Mouse (Mus musculus) midbrain, embryonic 16.5 days (tissue): ENCODE data around the gene Cc2d2b. TPM values are rescaled to one million over a fixed set of nuclear protein-coding genes. Genes with fewer than 3 reads are reported as not detected.

ENCODE experiments used
- ATAC-seq: fragments of 200-750 bp; cut with Nextera tagmentation; 2 replicates; pipeline ENCODE4 v1.8.0; 2017; ENCODE audit warnings: moderate TSS enrichment
- H3K27ac ChIP-seq: fragments of 300-500 bp; sonication (generic); 2 replicates; pipeline ENCODE4 v1.5.1; 2014; ENCODE audit warnings: mild to moderate bottlenecking, low read length, mixed read lengths
- H3K27me3 ChIP-seq: fragments of 300-500 bp; sonication (generic); 2 replicates; pipeline ENCODE4 v1.6.1; 2014; ENCODE audit warnings: low read depth, low read length, mixed read lengths; ENCODE audit not compliant: control insufficient read depth, insufficient read depth
- H3K36me3 ChIP-seq: fragments of 300-500 bp; sonication (generic); 2 replicates; pipeline ENCODE4 v1.6.1; 2014; ENCODE audit warnings: mild to moderate bottlenecking, low read length, moderate library complexity, mixed read lengths; ENCODE audit not compliant: control insufficient read depth, insufficient read depth
- H3K4me1 ChIP-seq: fragments of 300-500 bp; sonication (generic); 2 replicates; pipeline ENCODE4 v1.6.1; 2014; ENCODE audit warnings: mild to moderate bottlenecking, low read length, mixed read lengths; ENCODE audit not compliant: control insufficient read depth, insufficient read depth
- H3K4me2 ChIP-seq: fragments of 300-500 bp; sonication (generic); 2 replicates; pipeline ENCODE4 v1.6.1; 2014; ENCODE audit warnings: mild to moderate bottlenecking, low read length, mixed read lengths
- H3K4me3 ChIP-seq: fragments of 300-500 bp; sonication (generic); 2 replicates; pipeline ENCODE4 v1.5.1; 2014; ENCODE audit warnings: low read depth, mild to moderate bottlenecking, low read length, moderate library complexity, mixed read lengths
- H3K9ac ChIP-seq: fragments of 300-500 bp; sonication (generic); 2 replicates; pipeline ENCODE4 v1.6.1; 2014; ENCODE audit warnings: low read depth, low read length, mixed read lengths
- H3K9me3 ChIP-seq: fragments of 300-500 bp; sonication (generic); replicated peaks from 2 replicates; pipeline ENCODE4 v1.6.1; 2014; ENCODE audit warnings: mild to moderate bottlenecking, low read length, mixed read lengths; ENCODE audit not compliant: control insufficient read depth, poor library complexity, severe bottlenecking
- WGBS: fragments of 180-500 bp; shearing (Covaris S2); extraction: QIAGEN DNeasy Blood & Tissue Kit; methylation state at CpG from one replicate; pipeline ENCODE4 v1.1.7; 2014; 5-methylcytosine and 5-hydroxymethylcytosine counted together
- polyA plus RNA-seq: library from polyadenylated mRNA; unstranded; fragments of >200 nt; fragmentation: Nextera tagmentation; extraction: Ambion mirVana; gene quantifications from 2 replicates; pipeline ENCODE4 v1.2.1, GENCODE M21; 2015

Gene Cc2d2b
- polyA plus RNA-seq, 1 experiment from 2014 or later = 0.19 TPM

DNA sequence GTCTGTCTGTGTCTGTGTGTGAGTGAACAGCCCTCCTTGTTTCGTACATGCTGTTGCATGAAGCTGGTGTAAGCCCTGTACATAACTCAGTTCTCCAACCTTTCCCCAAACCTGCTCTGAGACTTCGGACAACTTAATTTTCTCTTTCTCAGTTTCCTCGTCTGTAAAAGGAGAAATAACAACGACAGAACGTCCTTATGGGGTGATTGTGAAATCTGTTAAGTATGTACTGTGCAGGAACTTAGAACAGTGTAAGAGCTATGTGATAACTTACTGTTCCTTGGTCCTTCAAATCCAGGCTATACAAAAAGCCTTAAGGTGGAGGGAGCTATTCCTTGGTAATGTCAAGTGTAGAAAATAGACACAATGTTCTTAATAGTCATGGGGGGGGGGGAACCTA, 83.8 kb downstream of the Cc2d2b start:
- peak overlapping the region; percentile 95 for H3K9ac ChIP-seq
- peaks cover 4% of the 10 kb centered on the region; the same call in 1 of the 2 replicates for H3K36me3 ChIP-seq
- peaks cover 42% of the 10 kb centered on the region for H3K4me1 ChIP-seq
- no peaks in the 10 kb centered on the region for H3K9me3 ChIP-seq
- H3K27me3 ChIP-seq = no peaks in the 10 kb centered on the region
- H3K4me2 ChIP-seq = peak overlapping the region; percentile 89
- 27% methylated on average over 5 of the region's 5 CpGs for WGBS
- ATAC-seq = no peak
- H3K27ac ChIP-seq = no peak overlapping the region; the same call in 1 of the 2 replicates
- peak overlapping the region; percentile 78 for H3K4me3 ChIP-seq

DNA sequence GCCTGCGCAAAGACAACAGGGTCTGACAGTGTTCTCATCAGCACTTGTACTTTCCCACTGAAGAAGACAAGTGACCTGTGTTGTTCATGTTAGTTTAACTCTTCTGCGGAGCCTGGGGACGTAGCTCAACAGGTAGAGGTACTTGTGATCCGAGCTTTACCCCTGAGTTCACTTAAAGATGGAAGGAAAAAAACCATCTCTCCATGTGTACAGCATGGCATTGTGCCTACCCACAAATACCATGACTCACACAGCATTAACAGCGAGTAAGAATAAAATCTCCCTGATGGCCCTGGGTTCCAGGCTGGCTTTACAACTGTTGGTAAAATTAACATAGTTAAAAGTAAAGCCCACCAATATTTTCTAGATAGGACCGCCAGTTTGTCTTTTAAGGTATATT, 85.9 kb downstream of the Cc2d2b start:
- 92% methylated on average over 6 of the region's 6 CpGs for WGBS
- Histone ChIP-seq H3K4me1 (peaks cover 42% of the 10 kb centered on the region), H3K36me3 (peaks cover 17% of the 10 kb centered on the region), H3K9me3 (no peaks in the 10 kb centered on the region), H3K27ac (no peak overlapping the region), H3K27me3 (no peaks in the 10 kb centered on the region), H3K4me3 (no peak overlapping the region), H3K4me2 (no peak overlapping the region), H3K9ac (no peak overlapping the region)
- no peak for ATAC-seq

DNA sequence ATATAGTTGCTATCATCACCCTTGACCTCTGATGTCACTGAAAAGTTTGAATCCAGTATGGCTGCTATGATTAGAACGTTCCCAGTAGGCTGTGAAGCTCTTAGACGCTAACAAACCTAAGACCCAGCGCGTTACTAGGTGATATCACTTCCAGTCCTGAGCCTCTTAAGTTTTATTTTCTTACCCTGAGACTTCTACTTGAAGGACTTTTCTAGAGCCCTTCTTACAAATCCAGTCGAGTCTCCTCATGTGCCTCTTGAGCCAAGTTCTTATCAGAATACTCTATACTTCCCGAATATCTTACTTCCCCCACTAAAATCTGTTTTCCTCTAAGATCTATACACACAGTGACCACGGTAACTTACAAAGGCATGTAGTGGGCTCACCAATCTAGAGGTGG, 89.7 kb downstream of the Cc2d2b start:
- WGBS = 96% methylated on average over 7 of the region's 7 CpGs
- Histone ChIP-seq H3K36me3 (peaks cover 30% of the 10 kb centered on the region), H3K27ac (no peak overlapping the region), H3K9me3 (no peaks in the 10 kb centered on the region), H3K4me1 (peaks cover 24% of the 10 kb centered on the region), H3K4me2 (no peak overlapping the region), H3K4me3 (no peak overlapping the region), H3K27me3 (no peaks in the 10 kb centered on the region), H3K9ac (no peak overlapping the region)
- ATAC-seq = no peak

DNA sequence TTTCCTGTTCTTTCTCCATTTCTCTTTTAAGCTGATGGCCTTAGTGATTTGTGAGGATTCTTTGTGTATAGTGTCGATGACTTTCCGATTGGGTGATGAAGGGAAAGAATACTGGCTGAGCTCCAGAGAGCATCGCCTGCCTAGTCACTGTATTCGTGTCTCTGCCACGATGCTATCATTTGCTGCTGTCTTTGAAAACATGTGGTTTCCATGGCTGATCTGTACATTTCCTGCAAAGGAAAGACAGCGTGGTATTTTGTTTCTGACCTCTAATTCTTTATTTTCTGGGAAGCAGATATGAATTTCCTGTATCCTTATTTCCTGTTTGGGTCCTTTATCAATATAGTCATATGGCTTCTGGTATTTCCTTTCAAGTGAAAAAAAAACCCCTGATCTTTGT, 91.8 kb downstream of the Cc2d2b start:
- H3K4me3 ChIP-seq = no peak overlapping the region
- ATAC-seq = no peak
- H3K36me3 ChIP-seq = peaks cover 44% of the 10 kb centered on the region
- H3K9ac ChIP-seq = no peak overlapping the region
- no peaks in the 10 kb centered on the region for H3K27me3 ChIP-seq
- no peak overlapping the region for H3K4me2 ChIP-seq
- 87% methylated on average over 6 of the region's 6 CpGs for WGBS
- H3K27ac ChIP-seq = no peak overlapping the region
- H3K9me3 ChIP-seq = no peaks in the 10 kb centered on the region
- H3K4me1 ChIP-seq = peaks cover 4% of the 10 kb centered on the region

DNA sequence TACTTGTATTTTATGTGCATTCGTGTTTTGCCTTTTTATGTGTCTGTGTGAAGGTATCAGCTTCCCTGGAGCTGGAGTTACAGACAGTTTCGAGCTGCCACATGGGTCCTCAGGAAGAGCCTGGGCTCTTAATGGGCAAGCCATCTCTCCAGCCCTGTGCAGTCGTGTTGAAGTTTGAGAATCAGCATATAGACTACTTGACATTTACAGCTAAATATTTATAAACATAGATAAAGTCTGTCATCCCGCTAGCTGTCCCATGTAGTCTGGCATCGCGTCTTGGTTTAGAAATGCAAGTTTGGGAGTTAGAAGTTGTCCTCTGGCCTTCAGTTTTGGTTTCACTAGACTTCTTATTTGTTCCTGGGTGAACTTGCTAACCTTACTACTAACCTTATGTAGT, 92.5 kb downstream of the Cc2d2b start:
- no peak for ATAC-seq
- 93% methylated on average over 6 of the region's 6 CpGs for WGBS
- peaks cover 52% of the 10 kb centered on the region for H3K36me3 ChIP-seq

DNA sequence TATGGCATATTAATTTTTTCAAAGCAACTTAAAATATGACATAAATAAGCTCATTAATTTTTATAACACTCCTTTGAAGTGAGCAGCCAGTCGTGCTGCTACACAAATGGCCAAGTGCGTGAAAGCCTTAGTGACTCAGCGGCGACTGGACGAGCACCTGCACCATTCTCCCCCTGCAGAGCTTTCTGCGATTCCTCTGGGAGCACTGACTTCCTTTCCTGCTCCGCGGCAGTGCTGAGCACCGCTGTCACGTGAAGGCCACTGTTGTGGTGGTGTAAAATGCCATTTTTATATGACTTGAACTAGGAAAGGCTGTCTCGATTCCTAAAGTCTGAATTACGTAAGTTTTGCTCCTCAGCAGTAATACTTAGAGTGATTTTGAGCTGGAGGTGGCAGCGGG, 93.0 kb downstream of the Cc2d2b start:
- no peaks in the 10 kb centered on the region for H3K4me1 ChIP-seq
- no peaks in the 10 kb centered on the region for H3K9me3 ChIP-seq
- H3K27me3 ChIP-seq = no peaks in the 10 kb centered on the region
- H3K4me3 ChIP-seq = no peak overlapping the region
- ATAC-seq = no peak
- H3K4me2 ChIP-seq = no peak overlapping the region
- H3K9ac ChIP-seq = no peak overlapping the region
- peaks cover 56% of the 10 kb centered on the region for H3K36me3 ChIP-seq
- WGBS = 78% methylated on average over 13 of the region's 13 CpGs
- H3K27ac ChIP-seq = no peak overlapping the region

More for the DNA sequence above, 92.5 kb downstream of the Cc2d2b start:
- Histone ChIP-seq H3K9me3 (no peaks in the 10 kb centered on the region), H3K4me3 (no peak overlapping the region), H3K4me1 (no peaks in the 10 kb centered on the region), H3K27ac (no peak overlapping the region), H3K27me3 (no peaks in the 10 kb centered on the region), H3K4me2 (no peak overlapping the region), H3K9ac (no peak overlapping the region)

DNA sequence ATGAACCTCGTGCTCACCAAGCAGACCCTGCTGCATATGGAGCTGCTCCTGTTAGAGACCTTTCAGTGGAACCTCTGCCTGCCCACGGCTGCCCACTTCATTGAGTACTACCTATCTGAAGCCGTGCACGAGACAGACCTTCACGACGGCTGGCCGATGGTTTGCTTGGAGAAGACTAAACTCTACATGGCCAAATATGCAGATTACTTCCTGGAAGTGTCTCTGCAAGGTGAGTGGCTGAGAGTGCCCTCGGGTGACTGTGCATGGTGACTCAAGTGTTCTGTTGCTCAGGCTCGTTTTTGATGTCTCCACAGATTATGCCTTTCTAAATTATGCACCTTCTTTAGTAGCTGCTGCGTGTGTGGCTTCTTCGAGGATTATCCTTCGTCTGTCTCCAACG, 96.2 kb downstream of the Cc2d2b start:
- Histone ChIP-seq H3K4me2 (no peak overlapping the region), H3K9ac (no peak overlapping the region), H3K4me3 (no peak overlapping the region), H3K36me3 (peaks cover 55% of the 10 kb centered on the region), H3K27me3 (no peaks in the 10 kb centered on the region), H3K9me3 (no peaks in the 10 kb centered on the region), H3K4me1 (no peaks in the 10 kb centered on the region), H3K27ac (no peak overlapping the region)
- no peak for ATAC-seq
- 88% methylated on average over 13 of the region's 13 CpGs for WGBS

DNA sequence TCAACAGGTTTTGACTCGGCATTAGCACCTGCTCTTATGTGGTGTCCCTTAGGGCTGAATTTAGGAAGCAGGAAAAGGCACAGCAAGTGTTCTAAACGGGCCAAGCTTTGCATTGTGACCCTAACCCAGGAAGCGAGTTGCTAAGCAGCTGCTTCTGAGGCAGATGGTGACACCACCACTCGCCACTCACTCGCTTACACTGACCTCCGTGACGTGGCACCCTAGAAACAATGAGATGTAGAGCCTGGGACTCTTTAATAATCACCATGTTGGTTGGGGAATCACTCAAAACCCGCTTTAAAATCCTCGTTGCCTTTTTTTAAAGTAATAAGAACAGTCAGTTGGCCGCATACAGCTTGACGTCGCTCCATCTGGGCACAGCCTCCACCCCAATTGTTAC, 100.8 kb downstream of the Cc2d2b start:
- Histone ChIP-seq H3K9ac (no peak overlapping the region), H3K4me3 (no peak overlapping the region), H3K27me3 (no peaks in the 10 kb centered on the region), H3K4me1 (no peaks in the 10 kb centered on the region), H3K36me3 (peaks cover 40% of the 10 kb centered on the region), H3K9me3 (no peaks in the 10 kb centered on the region), H3K4me2 (no peak overlapping the region), H3K27ac (no peak overlapping the region)
- 72% methylated on average over 12 of the region's 12 CpGs for WGBS
- ATAC-seq = no peak

DNA sequence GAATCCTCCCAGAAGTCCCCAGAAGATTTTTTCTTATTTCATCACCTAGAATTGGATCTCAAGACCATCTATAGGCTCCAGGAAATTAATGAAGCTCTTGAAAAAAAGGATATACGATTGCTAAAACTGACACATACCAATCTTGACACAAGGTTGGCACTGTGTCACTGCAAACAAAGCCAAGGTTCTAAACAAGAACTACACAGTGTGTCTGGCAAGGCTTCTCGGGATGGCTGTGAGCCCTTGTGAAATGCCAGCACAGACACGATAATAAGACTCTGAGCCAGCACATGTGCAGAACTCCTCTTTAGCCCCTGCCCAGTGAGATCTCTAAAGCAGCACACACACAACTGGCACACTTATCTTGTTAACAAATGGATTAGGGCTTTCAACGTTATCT, 111.0 kb downstream of the Cc2d2b start:
- no peak overlapping the region for H3K4me3 ChIP-seq
- ATAC-seq = no peak
- H3K27me3 ChIP-seq = no peaks in the 10 kb centered on the region; the same call in none of the 2 replicates
- no peaks in the 10 kb centered on the region for H3K36me3 ChIP-seq
- no peak overlapping the region for H3K4me2 ChIP-seq
- no peak overlapping the region for H3K9ac ChIP-seq
- H3K9me3 ChIP-seq = no peaks in the 10 kb centered on the region
- 65% methylated on average over 4 of the region's 4 CpGs for WGBS
- H3K4me1 ChIP-seq = no peaks in the 10 kb centered on the region
- H3K27ac ChIP-seq = no peak overlapping the region

DNA sequence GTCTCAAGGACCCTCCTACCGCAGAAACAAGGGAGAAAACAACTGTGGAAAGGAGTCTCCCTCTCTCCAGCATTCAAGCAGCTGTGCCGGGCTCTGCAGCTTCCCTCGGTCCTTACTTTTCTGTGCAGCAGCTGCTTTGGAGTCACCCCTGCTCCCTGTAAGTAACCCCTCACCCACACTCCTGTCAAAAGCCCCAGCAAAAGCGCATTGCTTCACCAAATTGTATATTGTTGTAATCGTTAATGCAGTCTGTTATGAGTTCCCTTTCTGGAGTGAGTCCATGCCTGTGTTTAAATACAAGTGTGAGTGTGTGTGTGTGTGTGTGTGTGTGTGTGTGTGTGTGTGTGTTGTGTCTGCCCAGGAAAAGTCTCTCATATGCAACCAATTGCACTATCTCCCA, 119.7 kb downstream of the Cc2d2b start:
- H3K27ac ChIP-seq = no peak overlapping the region
- H3K36me3 ChIP-seq = no peaks in the 10 kb centered on the region
- H3K9ac ChIP-seq = no peak overlapping the region
- peaks cover 21% of the 10 kb centered on the region for H3K27me3 ChIP-seq
- ATAC-seq = no peak
- no peaks in the 10 kb centered on the region for H3K9me3 ChIP-seq
- H3K4me3 ChIP-seq = no peak overlapping the region
- H3K4me1 ChIP-seq = no peaks in the 10 kb centered on the region
- H3K4me2 ChIP-seq = no peak overlapping the region
- WGBS = 39% methylated on average over 5 of the region's 5 CpGs
